Mouse (Mus musculus) C2C12 (cell line): ENCODE results near the gene Mamld1. TPM values are rescaled to one million over a fixed set of nuclear protein-coding genes. Genes with fewer than 3 reads are reported as not detected.

ENCODE experiments used
- H3K27me3 ChIP-seq: one replicate; pipeline ENCODE4 v1.6.1; 2011; ENCODE audit not compliant: control insufficient read depth, insufficient read depth, insufficient read length
- H3K36me3 ChIP-seq: one replicate; pipeline ENCODE4 v1.6.1; 2011; ENCODE audit not compliant: control insufficient read depth, insufficient read depth
- H3K4me3 ChIP-seq: one replicate; pipeline ENCODE4 v1.5.1; 2011; ENCODE audit warnings: mild to moderate bottlenecking, control low read depth; ENCODE audit not compliant: poor library complexity, insufficient read depth, severe bottlenecking
- H3K79me2 ChIP-seq: one replicate; pipeline ENCODE4 v1.6.1; 2011; ENCODE audit not compliant: control insufficient read depth, insufficient read depth
- H3K79me3 ChIP-seq: one replicate; pipeline ENCODE4 v1.6.1; 2011; ENCODE audit warnings: low read depth, control low read depth
- H3ac ChIP-seq: one replicate; pipeline ENCODE3; 2011; ENCODE audit warnings: low read depth; ENCODE audit not compliant: control insufficient read depth, insufficient read length
- CEBPB ChIP-seq: IDR thresholded peaks from one replicate; pipeline ENCODE4 v1.6.1; 2011; ENCODE audit warnings: low read depth, mild to moderate bottlenecking, control low read depth, moderate library complexity
- CTCF ChIP-seq: IDR thresholded peaks from one replicate; pipeline ENCODE4 v1.5.1; 2011; ENCODE audit not compliant: control insufficient read depth, insufficient read depth, insufficient read length
- FOSL1 ChIP-seq: IDR thresholded peaks from one replicate; pipeline ENCODE4 v1.8.0; 2011; ENCODE audit warnings: mild to moderate bottlenecking, low read length; ENCODE audit not compliant: poor library complexity, insufficient read depth, severe bottlenecking
- MAX ChIP-seq: IDR thresholded peaks from one replicate; pipeline ENCODE4 v1.6.1; 2011; ENCODE audit warnings: mild to moderate bottlenecking, control low read depth
- MYOD1 ChIP-seq: IDR thresholded peaks from one replicate; pipeline ENCODE4 v1.6.1; 2011; ENCODE audit warnings: low read depth; ENCODE audit not compliant: control insufficient read depth, insufficient read length
- MYOG ChIP-seq: IDR thresholded peaks from one replicate; pipeline ENCODE4 v1.6.1; 2011; ENCODE audit not compliant: control insufficient read depth, insufficient read length; ENCODE audit errors: extremely low read depth
- USF1 ChIP-seq: IDR thresholded peaks from one replicate; pipeline ENCODE4 v1.6.1; 2011; ENCODE audit warnings: low read depth, mild to moderate bottlenecking, control low read depth, moderate library complexity
- polyA plus RNA-seq: library from polyadenylated mRNA; unstranded; fragments of >200 nt; fragmentation: generic; extraction: Trizol; gene quantifications from one replicate; pipeline ENCODE4 v1.2.1, GENCODE M21; 2012; ENCODE audit warnings: missing spikeins

Gene Mamld1
- polyA plus RNA-seq, 1 experiment = not detected

DNA sequence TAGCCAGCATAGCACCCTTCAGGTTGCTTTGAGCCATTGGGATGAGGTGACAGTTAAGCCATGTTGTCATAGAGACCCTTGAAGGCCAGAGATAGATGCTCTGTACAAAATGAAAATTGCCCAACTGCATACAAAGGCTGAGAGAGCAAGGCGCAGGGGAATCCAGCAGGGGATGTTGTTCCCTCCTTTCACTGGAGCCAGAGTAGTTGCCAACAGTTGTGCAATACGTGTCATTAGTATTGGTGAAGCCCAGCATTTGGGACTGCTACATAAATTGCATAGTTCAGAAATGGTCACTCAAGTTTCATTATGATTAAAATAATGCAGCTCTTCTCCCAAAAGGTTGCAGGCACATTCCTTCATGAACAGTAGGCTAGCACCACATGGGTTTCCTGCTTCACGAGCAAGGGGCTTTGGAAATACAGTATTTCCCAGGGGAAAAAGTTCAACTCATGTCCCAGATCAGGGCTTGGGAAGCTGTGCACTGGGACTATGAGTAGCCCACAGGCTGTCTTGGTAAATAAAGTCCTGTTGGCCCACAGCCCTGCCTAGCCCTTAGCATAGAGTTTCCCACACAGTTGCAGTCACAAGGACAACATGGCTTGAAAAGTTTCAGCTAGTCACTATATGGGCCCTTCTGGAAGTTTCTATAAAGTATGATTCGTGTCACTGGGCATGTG is 58.1 kb downstream of the Mamld1 start:
- TF ChIP-seq MYOD1 (no peak), USF1 (no peak), MYOG (no peak), MAX (no peak), FOSL1 (no peak), CEBPB (no peak), CTCF (no peak)
- Histone ChIP-seq H3K79me3 (no peaks in the 10 kb centered on the region), H3K27me3 (no peaks in the 10 kb centered on the region), H3K36me3 (no peaks in the 10 kb centered on the region), H3K79me2 (no peaks in the 10 kb centered on the region), H3K4me3 (no peak overlapping the region), H3ac (no peak overlapping the region)

DNA sequence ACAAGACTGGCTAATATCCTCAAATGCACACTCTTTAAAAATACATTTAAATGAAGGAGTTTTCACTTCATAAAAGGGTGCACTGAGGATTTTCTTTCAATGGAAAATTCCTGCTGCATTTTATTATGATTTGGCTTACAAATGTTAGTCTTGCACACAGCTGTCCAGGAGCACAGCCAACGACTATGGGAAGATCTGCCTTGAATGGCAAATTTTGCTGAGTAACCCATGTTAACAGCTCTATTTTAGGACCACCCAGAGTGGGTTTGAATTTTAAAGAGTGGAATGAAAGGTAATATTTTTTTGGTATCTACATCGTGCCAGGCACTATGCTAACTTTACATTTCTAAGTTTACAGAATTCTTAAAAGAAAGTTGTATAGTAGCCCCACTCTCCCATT is 60.3 kb downstream of the Mamld1 start:
- Histone ChIP-seq H3K27me3 (no peaks in the 10 kb centered on the region), H3K36me3 (no peaks in the 10 kb centered on the region), H3K79me2 (no peaks in the 10 kb centered on the region), H3ac (no peak overlapping the region), H3K79me3 (no peaks in the 10 kb centered on the region), H3K4me3 (no peak overlapping the region)
- no peak for TF ChIP-seq CEBPB
- TF ChIP-seq MAX = no peak
- no peak for TF ChIP-seq MYOD1
- TF ChIP-seq FOSL1 = no peak

DNA sequence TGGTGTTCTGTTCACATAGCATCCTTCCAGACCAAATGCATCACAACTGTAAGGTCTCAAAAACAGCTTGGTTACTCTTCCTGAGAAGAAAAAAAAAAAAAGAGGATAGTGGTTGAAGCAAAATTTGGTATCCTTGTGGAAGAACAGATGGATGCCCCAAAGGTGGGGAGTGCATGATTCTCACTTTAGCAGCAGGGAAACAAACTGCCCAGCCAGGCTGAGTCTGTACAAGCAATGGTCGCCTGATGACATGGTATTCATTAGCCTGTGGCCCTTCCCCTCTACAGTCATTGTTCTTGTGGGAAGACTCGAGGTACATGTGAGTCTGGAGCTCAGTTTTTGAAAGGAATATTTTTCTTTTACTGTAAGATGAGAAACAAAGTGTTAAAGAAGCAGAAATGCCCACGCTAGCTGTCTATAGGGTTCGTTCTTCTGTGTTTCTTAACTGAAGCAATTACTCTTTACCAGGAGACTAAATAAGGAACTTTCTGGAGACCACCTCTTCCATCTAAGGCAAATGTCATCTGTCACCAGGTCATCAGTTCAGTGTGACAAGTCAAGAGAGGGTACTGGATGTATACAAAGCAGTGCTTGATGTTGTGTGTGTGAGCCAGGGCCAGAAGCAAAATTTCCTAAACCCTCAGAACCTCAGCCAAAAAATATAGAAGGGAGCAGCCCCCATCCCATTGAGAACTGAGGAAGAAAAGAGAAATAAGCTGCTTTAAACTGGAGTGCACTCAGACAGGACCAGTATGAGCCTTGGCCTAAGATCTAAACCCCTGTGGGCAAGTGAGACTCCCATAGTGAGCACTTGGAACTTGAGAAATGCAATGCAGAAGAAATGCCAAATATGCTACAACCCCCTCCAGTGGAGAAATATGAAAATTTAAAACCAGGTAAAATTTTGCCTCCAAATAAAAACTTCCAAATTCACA is 72.6 kb downstream of the Mamld1 start:
- Histone ChIP-seq H3K27me3 (no peaks in the 10 kb centered on the region), H3K36me3 (no peaks in the 10 kb centered on the region), H3K79me3 (no peaks in the 10 kb centered on the region), H3ac (no peak overlapping the region), H3K4me3 (no peak overlapping the region), H3K79me2 (no peaks in the 10 kb centered on the region)
- no peak for TF ChIP-seq MYOD1
- no peak for TF ChIP-seq MAX
- TF ChIP-seq CTCF = no peak
- TF ChIP-seq FOSL1 = no peak
- no peak for TF ChIP-seq MYOG
- TF ChIP-seq CEBPB = no peak
- no peak for TF ChIP-seq USF1

DNA sequence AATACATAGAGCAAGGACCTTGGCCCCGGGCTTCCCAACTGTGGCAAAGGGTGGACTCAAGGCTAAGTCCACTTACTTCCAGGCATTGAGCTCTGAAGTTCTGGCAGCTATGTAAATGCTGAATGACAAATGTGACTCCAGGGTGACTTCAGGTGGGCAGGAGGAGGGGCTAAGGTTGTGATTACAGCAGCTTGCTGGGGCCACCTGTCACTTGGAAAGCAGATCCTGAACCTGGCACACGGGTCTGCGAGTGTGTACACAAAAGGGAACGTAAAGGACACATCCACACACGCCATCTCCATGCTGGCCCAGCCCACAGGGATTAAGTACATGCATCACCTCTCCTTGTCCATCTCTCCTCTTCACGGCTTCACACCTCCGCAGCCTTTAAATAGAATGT is 75.0 kb downstream of the Mamld1 start:
- H3K79me2 ChIP-seq = no peaks in the 10 kb centered on the region
- no peaks in the 10 kb centered on the region for H3K27me3 ChIP-seq
- H3ac ChIP-seq = no peak overlapping the region
- TF ChIP-seq MAX = no peak
- TF ChIP-seq FOSL1 = no peak
- TF ChIP-seq CEBPB = no peak
- no peak for TF ChIP-seq USF1
- no peak for TF ChIP-seq CTCF
- no peak for TF ChIP-seq MYOG
- TF ChIP-seq MYOD1 = no peak
- no peaks in the 10 kb centered on the region for H3K79me3 ChIP-seq
- no peak overlapping the region for H3K4me3 ChIP-seq
- no peaks in the 10 kb centered on the region for H3K36me3 ChIP-seq

DNA sequence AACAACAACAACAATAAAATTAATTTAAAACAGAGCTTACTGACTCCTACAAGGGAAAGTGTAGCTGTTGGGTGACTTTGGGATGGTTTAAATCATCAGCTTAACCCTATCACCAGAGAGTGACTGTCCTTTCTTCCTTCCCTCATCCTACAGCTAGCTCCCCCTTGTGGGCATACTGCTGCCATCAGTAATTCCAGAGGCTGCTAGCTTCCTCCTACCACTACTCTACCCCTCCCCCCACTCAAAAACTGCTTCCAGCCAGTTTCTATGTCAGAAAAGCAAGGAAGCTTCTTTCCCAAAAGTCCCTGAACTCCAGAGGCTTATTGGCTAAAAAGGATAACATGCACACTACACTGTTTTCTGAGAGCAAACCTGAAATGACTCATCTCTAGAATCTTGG is 81.4 kb downstream of the Mamld1 start:
- H3K27me3 ChIP-seq = no peaks in the 10 kb centered on the region
- H3K4me3 ChIP-seq = no peak overlapping the region
- no peaks in the 10 kb centered on the region for H3K79me2 ChIP-seq
- no peaks in the 10 kb centered on the region for H3K79me3 ChIP-seq
- no peak overlapping the region for H3ac ChIP-seq
- no peaks in the 10 kb centered on the region for H3K36me3 ChIP-seq
- TF ChIP-seq CEBPB = no peak
- TF ChIP-seq FOSL1 = no peak
- TF ChIP-seq CTCF = no peak
- TF ChIP-seq USF1 = no peak
- no peak for TF ChIP-seq MYOD1
- TF ChIP-seq MAX = no peak
- TF ChIP-seq MYOG = no peak
